Mouse (Mus musculus) layer of hippocampus, adult 9-10 months (tissue): Measurements from ENCODE around the gene Mlip.
A peak's percentile ranks its signal among the peaks of the same experiment; 100 is the strongest.
"Not testable (repeated sequence)": the region's sequence is repeated elsewhere in the genome, so short reads cannot be mapped to it uniquely, and the experiment has no call there.

Experiments used
- DNase-seq: peaks from one replicate; pipeline ENCODE4 v3.0.0; 2022; ENCODE audit warnings: low spot score

Gene Mlip

DNA sequence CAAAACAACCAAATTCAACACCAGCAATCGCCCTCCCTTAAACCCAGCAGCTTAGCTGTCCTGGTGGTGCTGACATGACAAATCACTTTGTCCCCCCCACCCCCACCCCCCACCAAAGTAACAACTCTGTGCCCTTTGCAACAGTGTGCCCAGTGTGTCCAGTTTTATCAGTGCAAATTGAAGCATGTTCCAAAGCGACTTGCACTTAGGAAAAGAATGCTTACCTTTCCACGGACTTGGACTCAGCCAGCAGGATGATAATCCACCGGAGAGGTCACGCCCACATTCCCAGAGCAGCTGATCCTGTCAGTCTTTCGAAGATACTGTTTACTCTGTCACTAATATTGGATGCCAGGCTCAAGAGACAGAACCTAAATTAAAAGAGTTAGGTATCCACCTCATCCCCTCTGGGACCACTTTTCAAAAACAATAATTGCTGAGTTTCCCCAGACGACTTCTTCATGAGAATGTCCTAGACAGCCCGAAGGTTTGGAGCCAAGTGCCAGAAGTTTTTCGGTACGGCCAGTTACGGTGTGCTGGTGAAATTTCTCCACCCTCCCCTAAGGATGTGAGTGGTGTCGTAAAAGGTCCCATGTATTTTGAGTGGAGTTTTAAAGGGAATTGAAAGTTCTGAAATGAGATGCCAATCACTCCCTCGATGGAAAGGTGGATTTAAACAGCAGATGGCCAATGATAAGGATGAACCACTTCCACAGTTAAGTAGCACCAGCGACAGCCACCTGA, at the start of gene Mlip:
Mlip (minus strand) TSS at position 538 of the 744 bp plus-strand sequence.
- no peak for DNase-seq

DNA sequence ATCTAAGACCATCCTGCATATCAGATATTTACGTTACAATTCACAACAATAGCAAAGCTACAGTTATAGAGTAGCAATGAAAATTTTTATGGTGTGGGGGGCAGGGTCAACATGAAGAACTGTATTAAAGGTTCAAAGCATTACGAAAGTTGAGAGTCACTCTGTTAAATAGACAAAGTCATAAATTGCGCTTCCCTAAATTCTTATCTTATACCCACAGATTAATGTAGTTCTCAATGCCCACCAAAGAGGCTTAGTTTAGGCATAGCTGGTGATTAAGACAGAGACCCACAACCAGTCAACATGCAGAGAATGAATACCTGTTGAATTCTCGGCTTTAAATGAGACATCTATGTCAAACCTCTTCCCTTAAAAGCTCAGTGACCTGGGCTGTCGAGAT, 47.0 kb upstream of the Mlip start:
- no peak for DNase-seq

DNA sequence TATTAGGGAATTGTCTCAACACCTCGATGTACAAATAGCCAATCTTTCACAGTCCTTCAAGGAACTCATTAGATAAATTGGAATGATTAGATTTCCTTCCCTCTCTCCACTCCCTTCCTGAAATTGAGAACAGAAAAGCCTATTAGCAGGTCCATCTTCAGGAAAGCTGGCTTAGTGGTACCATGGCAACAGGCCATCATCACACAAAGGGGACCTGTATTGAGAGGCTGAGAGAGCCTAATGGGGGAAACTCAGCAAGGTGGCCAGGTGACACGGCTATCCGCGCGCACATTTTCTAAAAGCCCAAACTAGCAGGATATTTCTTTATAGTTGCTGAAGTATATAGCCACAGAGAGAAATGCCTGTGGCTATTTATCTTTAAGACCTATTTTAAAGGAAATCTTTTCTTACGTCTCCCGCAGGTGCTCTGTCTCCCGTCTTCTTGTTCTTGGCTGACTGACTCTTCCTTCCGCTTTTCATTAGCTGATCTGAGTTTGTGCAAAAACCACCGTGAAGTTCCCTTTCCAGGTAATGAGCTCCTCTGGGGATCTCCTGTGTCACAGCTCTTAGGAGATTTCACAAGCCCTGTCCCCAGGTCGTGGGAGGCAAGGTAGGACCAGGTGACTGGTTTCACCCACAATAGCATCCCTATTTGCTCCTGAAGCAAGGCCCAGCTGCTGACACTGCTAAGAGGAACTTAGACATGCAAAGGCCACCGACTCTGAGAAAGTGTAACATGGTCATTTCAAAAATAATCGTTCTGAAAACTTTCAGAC, 46.3 kb upstream of the Mlip start:
- no peak for DNase-seq

DNA sequence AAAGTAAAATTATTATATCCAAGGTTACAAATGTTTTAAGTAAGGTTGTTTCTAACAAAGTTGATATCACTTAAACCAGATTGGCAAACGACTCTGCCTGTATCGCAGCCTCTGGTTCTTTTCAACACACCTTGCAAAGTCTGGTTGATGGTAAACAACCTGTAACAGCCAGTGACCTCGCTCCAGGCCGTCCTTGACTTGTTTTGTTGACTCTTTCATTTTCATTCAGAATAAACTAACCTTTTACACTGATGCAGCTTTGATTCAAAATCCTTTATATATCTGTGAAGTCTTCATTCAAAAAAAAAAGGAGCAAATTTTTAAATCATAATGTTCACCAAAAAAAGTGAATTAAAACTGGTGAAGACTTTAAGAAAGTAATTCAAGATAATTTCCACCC, 44.3 kb upstream of the Mlip start:
- no peak for DNase-seq

DNA sequence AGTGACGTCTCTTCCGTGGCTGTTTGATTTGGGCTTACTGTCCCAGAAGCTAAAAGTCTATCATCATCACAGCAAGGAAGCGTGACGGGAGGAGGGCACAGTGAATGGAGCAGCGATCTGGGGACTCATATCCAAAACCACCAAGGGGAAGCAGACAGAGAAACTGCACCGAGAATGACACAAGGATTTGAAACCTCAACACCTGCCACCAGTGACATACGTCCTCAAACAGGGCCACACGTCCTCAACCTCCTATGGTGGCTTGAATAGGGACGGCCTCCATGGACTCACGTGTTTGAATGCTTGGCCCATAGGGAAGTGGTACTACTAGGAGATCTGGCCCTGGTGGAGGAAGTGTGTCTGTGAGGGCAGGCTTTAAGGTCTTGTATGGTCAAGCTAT, 38.5 kb upstream of the Mlip start:
- no peak for DNase-seq

DNA sequence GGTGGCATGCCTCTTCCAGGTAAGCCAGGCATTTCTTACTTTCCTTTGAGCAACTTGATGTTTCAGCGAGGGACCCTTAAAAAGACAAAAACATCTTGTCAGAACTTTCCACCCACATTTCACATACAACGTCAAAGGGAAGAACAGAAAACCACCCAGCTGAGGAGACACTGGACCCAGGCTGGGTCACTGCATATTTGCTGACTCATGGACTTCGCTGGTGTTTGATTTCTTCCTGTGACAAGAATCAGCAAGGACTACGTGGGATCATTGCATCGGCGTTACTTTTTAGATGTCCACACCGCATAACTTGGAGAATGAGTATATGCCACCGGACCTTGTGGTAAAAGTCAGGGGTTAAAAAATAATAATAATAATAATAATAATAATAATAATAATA, 36.2 kb upstream of the Mlip start:
- no peak for DNase-seq

DNA sequence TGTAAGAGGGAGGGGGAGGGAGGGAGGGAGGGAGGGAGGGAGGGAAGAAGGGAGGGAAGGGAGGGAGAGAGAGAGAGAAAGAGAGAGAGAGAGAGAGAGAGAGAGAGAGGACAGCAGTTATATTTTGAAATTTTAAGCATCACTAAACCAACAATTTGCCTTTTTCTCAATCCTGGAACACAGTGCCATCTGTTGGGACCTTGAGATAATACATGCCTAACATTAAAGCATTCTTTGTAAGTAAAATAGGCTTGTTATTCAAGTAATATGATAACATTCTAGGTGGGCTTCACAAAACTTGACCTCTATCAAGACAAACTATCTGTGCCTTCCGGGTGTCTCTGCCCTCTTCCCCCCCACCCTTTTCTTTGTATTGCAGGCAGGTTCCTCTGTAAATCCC, 34.0 kb upstream of the Mlip start:
- DNase-seq, result no peak

DNA sequence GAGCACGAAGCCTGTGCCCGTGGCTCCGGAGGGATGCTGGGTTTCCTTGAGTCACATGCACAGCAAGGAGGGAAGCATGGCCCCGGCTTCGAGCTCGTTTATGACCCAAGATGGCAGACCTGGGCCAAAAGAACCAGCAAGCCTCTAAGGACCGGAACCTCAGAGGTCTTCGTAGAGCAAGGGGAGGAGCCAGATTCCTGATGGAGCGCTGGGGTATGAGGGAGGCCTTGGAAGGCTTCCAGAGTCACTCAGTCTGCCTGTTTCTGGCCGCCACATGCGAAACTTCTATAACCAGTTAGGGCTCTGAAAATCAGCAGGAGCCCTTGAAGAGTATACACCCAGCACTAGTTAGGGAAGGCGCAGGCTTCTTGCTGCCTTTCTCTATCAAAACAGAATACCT, 32.8 kb upstream of the Mlip start:
- no peak for DNase-seq

DNA sequence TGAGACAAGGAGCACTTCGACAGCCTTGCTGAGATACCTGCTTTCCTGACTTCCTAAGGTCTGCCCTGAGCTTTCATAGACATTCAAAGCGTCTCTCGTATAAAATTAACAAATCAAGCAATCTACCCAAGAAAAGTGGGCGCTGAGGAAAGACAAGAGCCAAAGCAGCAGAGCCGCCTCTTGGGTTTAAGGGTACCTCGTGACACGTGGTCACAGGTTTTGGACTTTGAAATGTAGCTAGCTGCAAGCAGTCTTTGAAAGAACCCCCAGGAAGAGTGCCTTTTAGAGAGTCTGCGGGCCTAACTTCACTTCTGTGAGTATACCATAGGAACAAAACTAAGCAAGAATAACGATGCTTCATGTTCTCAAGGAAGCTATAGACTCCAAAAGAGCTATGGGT, 31.9 kb upstream of the Mlip start:
- DNase-seq, result no peak

DNA sequence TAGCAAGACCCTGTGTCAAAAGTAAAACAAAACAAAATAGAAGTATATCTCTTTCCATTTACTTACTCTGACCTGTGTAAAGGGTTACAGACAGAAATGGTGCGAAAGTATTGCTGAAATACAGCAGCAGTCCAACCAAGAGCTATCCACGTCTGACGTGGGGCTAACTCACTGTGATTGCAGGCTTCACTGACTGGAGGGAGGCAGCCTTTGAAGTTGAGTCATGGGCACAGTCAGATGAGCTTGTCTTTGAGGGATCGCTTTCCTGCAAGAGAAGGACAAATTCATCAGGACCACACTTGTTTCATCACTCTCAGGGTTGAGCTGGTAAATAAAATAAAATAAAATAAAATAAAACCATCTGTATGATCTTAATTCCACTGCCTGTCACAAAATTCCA, 31.2 kb upstream of the Mlip start:
- no peak for DNase-seq

DNA sequence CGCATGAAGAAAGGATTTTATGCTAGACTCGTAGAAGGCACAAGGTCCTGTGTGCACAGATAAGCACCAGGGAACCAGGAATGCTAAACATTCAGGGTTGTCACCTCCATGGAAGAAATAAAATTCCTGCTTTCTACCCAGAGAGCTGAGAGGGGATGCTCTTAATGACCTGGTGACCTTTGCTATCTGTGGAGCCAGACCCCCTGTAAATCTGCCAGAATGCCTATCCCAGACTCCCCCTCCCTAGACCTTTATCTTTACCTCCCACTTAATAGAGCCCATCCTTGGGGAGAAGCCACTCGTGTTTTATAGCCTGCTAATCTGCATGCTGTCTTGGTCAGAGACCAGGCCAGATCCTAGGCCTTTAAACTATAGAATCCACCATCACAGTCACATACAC, 29.7 kb upstream of the Mlip start:
- no peak for DNase-seq

DNA sequence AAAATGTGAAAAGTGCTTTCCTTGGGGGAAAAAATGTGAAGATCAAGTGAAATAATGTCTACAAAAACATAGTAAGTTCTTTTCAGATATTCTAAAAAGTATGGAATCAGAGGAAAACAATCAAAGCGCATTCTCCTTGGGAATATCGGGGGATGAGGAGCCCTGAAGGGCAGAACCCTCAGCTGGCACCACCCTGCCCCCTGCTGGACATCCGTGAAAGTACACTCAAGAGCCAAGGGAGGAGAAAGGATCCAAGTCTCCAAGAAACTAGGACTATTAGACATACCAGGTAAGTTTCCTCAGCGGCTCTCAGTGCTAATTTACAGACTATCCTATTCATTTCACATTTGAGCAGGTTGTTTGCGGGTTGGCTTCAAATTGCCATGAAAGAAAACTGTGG, 28.8 kb upstream of the Mlip start:
- peak; percentile 32 for DNase-seq

DNA sequence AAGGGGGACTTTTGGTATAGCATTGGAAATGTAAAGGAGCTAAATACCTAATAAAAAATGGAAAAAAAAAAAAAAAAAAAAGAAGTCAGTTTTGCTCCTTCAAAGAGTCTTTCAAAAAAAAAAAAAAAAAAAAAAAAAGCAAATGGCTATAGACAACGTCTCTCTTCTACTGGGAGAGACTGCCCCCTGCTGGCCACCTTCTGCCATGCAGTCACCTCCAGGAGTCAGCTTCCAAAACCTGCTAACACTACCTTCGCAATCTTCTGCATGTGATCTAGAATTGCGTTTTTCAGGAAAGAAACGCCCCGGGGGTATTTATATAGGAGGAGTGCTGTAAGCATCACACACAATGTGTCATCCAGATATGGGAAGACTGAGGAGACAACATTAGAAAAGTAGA, 26.9 kb upstream of the Mlip start:
- peak; percentile 35 for DNase-seq

DNA sequence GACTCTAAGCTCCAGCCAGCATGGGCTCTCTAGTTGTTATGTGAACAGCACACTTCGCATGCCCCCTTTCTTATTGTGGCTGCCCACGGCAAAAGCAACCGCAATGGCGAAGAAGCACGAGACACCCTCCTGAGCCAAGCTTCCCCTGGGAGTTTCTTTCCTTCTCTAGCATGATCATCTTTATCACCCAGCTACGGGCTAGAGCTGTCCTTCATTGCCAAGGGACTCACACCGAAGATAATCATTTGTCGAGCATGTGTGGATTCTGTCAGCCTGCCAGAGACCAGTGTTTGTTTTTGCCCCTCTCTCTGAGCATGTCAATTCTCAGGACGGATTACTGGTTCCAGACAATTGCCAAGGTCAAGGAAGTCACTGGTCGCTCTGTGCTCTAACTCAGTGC, 24.9 kb upstream of the Mlip start:
- DNase-seq, result no peak

DNA sequence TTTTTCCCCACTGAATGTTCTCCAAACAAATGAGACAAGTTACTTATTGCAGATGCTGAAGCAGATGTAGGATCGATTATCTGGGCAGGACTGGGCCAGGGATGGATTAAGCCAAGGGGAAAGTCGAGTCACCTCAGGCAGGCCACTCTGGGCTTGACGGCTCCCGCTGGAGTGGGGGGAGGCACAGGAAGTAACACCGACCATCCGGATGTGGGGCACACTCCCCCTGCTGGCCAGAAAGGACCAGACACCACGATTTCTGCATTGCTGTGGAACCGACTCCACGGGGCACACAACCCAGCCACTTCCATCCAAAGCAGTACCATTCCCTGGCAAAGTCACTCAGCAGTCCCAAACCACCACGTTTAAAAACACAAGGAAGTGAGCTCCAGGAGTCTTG, 24.3 kb upstream of the Mlip start:
- peak; percentile 24 for DNase-seq

DNA sequence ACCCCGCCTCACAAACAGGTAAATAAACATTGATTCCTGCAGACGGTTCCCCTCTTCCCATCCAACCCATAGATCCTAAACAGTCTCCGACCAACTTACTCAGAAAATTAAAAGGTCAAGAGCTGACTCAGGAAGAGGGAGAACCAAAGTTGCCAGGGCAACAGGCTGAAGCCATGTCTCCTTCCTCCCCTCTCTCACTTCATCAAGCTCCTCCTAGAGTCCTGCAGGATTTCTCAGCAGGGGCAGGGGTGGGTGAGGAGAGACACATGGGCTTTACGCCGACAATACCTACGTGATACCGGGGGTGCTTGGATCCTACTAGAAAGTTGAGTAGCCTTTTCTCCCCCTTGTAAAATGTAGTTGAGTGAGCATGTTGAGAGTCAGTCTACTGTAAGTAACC, 23.8 kb upstream of the Mlip start:
- DNase-seq, result no peak

DNA sequence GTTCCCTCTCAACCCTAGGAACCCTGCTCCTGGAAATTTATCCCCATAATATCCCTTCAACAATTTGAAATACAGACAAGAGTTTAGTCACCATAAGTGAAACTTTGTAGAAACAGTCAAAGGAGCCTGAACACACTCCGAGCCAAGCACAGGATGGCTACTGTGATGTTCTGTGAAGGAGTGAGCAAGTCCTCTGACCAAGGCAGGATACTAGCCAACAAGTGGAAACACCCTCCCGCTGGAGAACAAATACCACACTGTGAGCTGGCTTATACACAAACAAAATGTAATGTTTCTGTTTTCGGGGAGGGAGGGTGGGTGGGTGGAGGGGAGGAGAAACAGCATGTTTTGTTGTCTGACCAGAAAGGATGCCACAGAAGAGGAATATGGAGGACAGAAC, 17.9 kb upstream of the Mlip start:
- DNase-seq, result no peak

DNA sequence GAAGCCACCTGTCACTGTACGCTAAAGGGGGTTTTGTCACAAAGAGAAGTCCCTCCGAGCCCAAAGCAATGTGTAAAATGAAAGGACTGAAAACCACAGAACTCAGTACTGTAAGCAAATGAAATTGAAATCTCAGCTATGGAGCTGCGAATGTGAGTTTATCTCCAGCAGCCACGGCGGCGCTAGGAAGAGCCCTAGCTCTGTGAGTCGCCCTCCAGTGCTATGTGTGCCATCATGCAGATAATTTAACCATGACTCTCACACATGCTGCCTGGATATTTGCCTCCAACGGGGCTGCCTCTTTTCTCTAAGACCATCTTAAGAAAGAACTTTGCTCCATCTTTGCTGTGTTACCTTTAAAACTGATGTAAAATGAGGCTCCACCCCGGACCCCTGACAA, 16.5 kb upstream of the Mlip start:
- DNase-seq, result no peak

DNA sequence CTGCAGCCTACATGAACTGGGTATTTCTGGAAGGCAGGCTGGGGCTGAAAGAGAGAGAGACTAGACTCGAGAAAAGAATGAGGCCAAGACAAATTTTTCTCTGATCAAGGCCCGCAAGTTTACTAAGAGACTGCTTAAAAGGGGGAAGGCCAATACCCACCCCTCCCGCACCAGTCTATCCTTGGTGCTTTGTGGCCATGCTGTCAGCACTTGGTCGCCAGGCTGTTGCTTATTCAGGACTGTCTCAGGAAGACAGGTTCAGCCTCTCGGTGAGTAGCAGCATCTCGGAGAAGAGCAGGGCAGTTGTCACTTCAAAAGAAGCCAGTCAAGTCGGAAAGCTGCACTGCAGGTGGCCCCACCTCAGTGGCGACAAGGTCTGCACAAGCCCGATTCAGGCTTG, 11.9 kb upstream of the Mlip start:
- DNase-seq, result not testable (repeated sequence)

DNA sequence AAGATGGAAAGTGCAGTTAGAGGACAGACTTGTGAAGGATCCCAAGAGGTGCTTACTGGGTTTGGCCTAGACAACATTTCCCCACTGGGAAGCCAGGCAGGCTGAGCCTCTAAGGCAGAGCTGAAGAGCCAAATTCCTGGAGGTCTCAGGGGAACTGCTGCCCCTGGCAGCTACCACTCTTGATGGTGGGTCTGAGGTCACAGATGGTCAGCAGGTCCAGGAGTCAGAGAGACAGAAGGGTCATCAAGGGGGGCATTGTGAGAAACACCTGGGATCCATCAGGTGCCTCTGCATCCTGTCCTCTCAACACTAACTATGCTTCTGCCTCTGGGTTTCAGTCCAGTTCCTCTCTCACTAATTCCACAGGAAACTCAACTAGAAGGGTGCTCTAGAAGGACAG, 10.1 kb upstream of the Mlip start:
- no peak for DNase-seq

DNA sequence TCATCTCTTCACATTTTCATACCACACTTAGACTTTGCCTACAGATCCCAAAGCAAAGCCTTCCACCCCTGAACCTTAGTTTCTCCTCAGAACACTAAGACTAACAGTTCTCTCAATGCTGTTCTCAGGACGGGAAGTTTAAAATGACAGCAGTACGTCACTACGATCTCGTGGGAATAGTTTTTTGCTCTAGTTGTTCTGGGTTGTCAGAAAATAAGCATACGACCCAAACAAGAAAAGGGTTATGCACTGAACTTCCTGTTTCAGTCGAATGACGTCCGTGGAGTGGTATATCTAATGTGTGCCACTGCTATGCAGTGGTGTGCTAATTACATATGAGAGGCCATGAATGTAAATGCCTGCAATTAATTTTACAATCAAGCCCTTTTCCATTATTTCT, 7.9 kb upstream of the Mlip start:
- no peak for DNase-seq

DNA sequence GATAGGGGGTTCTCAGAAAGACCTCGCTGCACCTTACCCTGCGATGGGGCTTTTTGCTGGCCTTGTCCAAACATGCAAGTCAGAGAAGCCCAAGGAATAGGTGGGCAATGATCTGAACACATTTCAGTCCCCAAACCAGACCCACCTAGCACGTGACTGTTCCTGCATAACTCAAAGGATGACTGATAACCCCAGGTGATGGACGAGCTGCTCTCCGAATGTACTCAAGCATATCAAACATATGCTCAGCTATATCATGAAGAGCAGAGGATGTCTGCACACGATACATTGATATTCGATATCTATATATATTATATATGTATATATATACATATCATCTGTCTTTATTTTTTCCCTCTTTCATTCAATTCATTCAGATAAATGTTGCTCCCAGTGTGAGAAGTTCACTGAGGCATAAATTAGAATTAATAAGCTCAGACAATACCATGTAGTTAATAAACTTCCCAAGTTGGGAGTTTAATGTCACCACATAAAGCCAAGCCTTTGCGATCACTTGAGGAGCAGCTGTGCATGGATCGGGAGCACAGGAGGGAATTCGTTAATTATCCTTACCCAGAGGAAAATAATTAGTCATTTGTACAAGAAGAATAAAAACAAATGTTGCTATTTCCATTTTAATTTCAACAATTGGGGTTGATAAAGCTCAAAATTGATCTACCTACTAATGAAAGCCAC, 6.7 kb upstream of the Mlip start:
- no peak for DNase-seq

DNA sequence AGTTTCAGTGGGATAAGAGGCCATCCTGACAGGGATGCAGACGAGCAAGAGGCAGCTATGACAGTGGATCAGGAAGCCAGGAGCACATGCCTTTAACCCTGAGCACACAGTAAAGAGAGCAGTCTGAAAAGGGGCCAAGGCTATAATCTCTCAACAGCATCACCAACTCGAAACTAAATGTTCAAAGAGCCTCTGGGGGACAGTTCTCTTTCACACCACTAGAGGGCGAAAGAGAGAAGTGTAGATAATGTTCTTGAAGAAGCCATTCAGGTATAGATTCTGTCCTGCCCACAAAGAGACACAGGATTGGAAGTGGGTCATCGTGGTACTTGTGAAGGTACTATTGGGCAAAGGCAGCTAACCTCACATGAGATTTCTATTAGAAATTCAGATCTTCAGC, 1.2 kb upstream of the Mlip start:
- DNase-seq, result no peak
